Mouse (Mus musculus): ENCODE results near the gene Rcor1. TPM values are rescaled to one million over a fixed set of nuclear protein-coding genes. Genes with fewer than 3 reads are reported as not detected.
"Not testable (repeated sequence)": the region's sequence is repeated elsewhere in the genome, so short reads cannot be mapped to it uniquely, and the experiment has no call there.

The Rcor1 gene
- polyA plus RNA-seq, 1 experiment from 2014 or later = 10.0 TPM

DNA sequence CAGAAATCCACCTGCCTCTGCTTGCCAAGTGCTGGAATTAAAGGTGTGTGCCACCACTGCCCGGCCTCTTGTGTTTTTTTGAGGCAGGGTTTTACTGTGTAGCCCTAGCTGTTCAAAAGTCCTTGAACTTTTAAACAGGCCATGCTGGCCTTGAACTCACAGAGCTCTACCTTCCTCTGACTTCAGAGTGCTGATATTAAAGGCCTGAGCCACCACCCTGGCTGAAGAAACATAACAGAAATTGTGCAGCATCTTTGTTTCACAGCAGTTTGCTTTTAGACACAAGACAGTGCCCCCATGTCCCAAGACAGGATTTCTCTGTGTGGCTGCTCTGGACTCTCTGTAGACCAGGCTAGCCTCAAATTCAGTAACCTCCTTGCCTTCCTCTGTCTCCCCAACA lies 3.2 kb downstream of the Rcor1 start:
- no peak overlapping the region for H3K4me2 ChIP-seq
- H3K4me1 ChIP-seq = peaks cover 25% of the 10 kb centered on the region
- ATAC-seq (replicated peaks; ENCODE audit: low FRiP score) = no peak
- H3K4me3 ChIP-seq (replicated peaks) = no peak overlapping the region
- peaks cover 32% of the 10 kb centered on the region for H3K36me3 ChIP-seq
- H3K9me3 ChIP-seq (replicated peaks) = no peaks in the 10 kb centered on the region
- no peaks in the 10 kb centered on the region for H3K27me3 ChIP-seq
- no peak overlapping the region for H3K27ac ChIP-seq
- 88% methylated on average over 1 of the region's 1 CpGs for WGBS
- H3K9ac ChIP-seq = no peak overlapping the region

- Histone ChIP-seq H3K27ac (no peak overlapping the region), H3K9me3 (replicated peaks) (no peaks in the 10 kb centered on the region), H3K4me1 (peaks cover 16% of the 10 kb centered on the region), H3K4me2 (no peak overlapping the region), H3K27me3 (no peaks in the 10 kb centered on the region), H3K4me3 (replicated peaks) (no peak overlapping the region), H3K36me3 (peaks cover 35% of the 10 kb centered on the region), H3K9ac (no peak overlapping the region)
- no peak for ATAC-seq (replicated peaks; ENCODE audit: low FRiP score)
- WGBS = 92% methylated on average over 2 of the region's 2 CpGs
Observed at GRCm38 (mm10) chr12:111044880-111045279, 5.7 kb downstream of the Rcor1 start.

- no peak for ATAC-seq (replicated peaks; ENCODE audit: low FRiP score)
- no peak overlapping the region for H3K9ac ChIP-seq
- H3K4me3 ChIP-seq (replicated peaks) = no peak overlapping the region
- no peak overlapping the region for H3K27ac ChIP-seq
- no peaks in the 10 kb centered on the region for H3K9me3 ChIP-seq (replicated peaks)
- no peaks in the 10 kb centered on the region for H3K27me3 ChIP-seq
- H3K36me3 ChIP-seq = peaks cover 44% of the 10 kb centered on the region
- WGBS = 82% methylated on average over 1 of the region's 1 CpGs
- no peak overlapping the region for H3K4me2 ChIP-seq
- H3K4me1 ChIP-seq = peaks cover 3% of the 10 kb centered on the region; the same call in 1 of the 2 replicates
Observed at GRCm38 (mm10) chr12:111046866-111047265, 7.7 kb downstream of the Rcor1 start.

GRCm38 (mm10) chr12:111048201-111048600 lies 9.1 kb downstream of the Rcor1 start:
- Histone ChIP-seq H3K9ac (no peak overlapping the region), H3K27me3 (no peaks in the 10 kb centered on the region), H3K4me2 (no peak overlapping the region), H3K4me3 (replicated peaks) (no peak overlapping the region), H3K36me3 (peaks cover 47% of the 10 kb centered on the region), H3K27ac (no peak overlapping the region), H3K9me3 (replicated peaks) (no peaks in the 10 kb centered on the region), H3K4me1 (peaks cover 3% of the 10 kb centered on the region; the same call in 1 of the 2 replicates)
- ATAC-seq (replicated peaks; ENCODE audit: low FRiP score) = no peak
- 85% methylated on average over 2 of the region's 2 CpGs for WGBS

- no peaks in the 10 kb centered on the region for H3K9me3 ChIP-seq (replicated peaks)
- H3K36me3 ChIP-seq = peaks cover 34% of the 10 kb centered on the region
- no peak overlapping the region for H3K27ac ChIP-seq
- WGBS = 64% methylated on average over 2 of the region's 2 CpGs
- no peak overlapping the region for H3K4me3 ChIP-seq (replicated peaks)
- no peak overlapping the region for H3K4me2 ChIP-seq
- peaks cover 3% of the 10 kb centered on the region; the same call in 1 of the 2 replicates for H3K4me1 ChIP-seq
- H3K27me3 ChIP-seq = no peaks in the 10 kb centered on the region
- no peak for ATAC-seq (replicated peaks; ENCODE audit: low FRiP score)
- no peak overlapping the region for H3K9ac ChIP-seq
Observed at GRCm38 (mm10) chr12:111050256-111050655, 11.1 kb downstream of the Rcor1 start.

DNA sequence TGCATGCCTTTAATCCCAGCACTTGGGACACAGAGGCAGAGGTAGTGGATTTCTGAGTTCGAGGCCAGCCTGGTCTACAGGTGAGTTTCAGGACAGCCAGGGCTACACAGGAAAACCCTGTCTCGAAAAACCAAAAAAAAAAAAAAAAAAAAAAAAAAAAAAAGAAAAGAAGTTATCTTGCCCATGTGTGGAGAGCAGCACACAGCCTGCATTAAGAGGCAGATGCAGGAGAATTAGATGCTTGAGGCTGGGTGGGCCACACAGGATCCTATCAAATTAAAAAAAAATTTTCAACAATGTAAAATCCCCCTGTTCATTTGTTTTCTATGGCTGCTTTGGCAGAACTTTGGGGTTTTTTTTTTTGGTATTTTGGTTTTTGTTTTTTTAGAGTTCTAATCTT lies 24.2 kb downstream of the Rcor1 start:
- WGBS = 78% methylated on average over 2 of the region's 2 CpGs
- H3K9ac ChIP-seq = no peak overlapping the region
- no peaks in the 10 kb centered on the region for H3K9me3 ChIP-seq (replicated peaks)
- peaks cover 13% of the 10 kb centered on the region for H3K36me3 ChIP-seq
- H3K27me3 ChIP-seq = no peaks in the 10 kb centered on the region
- H3K4me2 ChIP-seq = no peak overlapping the region
- ATAC-seq (replicated peaks; ENCODE audit: low FRiP score) = no peak
- no peak overlapping the region for H3K27ac ChIP-seq
- H3K4me3 ChIP-seq (replicated peaks) = no peak overlapping the region
- 0 out of 2 replicates have a peak, but pooled peaks cover 2% of the 10 kb centered on the region for H3K4me1 ChIP-seq

GRCm38 (mm10) chr12:111064220-111064619 lies 25.1 kb downstream of the Rcor1 start:
- H3K36me3 ChIP-seq = peaks cover 5% of the 10 kb centered on the region
- ATAC-seq (replicated peaks; ENCODE audit: low FRiP score) = no peak
- H3K27ac ChIP-seq = no peak overlapping the region
- no peaks in the 10 kb centered on the region for H3K27me3 ChIP-seq
- H3K9ac ChIP-seq = no peak overlapping the region
- H3K9me3 ChIP-seq (replicated peaks) = no peaks in the 10 kb centered on the region
- H3K4me1 ChIP-seq = 0 out of 2 replicates have a peak, but pooled peaks cover 4% of the 10 kb centered on the region
- H3K4me3 ChIP-seq (replicated peaks) = no peak overlapping the region
- no peak overlapping the region for H3K4me2 ChIP-seq
- WGBS = 57% methylated on average over 3 of the region's 3 CpGs

GRCm38 (mm10) chr12:111065330-111065729 lies 26.2 kb downstream of the Rcor1 start:
- 88% methylated on average over 5 of the region's 5 CpGs for WGBS
- H3K27me3 ChIP-seq = no peaks in the 10 kb centered on the region
- 0 out of 2 replicates have a peak, but pooled peaks cover 4% of the 10 kb centered on the region for H3K4me1 ChIP-seq
- no peak overlapping the region for H3K27ac ChIP-seq
- H3K9me3 ChIP-seq (replicated peaks) = no peaks in the 10 kb centered on the region
- ATAC-seq (replicated peaks; ENCODE audit: low FRiP score) = no peak
- no peak overlapping the region for H3K9ac ChIP-seq
- no peak overlapping the region for H3K4me2 ChIP-seq
- peaks cover 5% of the 10 kb centered on the region; the same call in 1 of the 2 replicates for H3K36me3 ChIP-seq
- no peak overlapping the region for H3K4me3 ChIP-seq (replicated peaks)

DNA sequence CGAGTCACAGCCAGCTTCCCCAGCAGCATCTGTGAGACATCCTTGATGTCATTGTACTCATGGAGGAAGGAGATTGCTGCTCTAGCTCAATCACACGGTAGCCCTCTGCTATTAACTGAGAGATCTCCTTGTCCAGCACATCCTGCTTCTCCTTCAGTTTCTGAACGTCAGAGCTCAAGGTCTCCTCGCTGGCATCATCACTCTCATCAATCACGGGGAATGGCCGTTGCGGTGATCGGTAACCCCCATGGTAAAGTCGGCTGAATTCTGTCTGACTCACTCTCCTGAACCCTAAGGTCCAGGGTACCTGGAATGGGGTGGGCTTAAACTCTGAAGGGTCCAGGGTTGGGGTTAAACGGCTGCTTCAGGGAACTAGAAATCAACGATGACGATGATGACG lies 28.7 kb downstream of the Rcor1 start:
- 84% methylated on average over 13 of the region's 13 CpGs for WGBS
- no peak overlapping the region for H3K9ac ChIP-seq
- peaks cover 20% of the 10 kb centered on the region for H3K4me1 ChIP-seq
- ATAC-seq (replicated peaks; ENCODE audit: low FRiP score) = no peak
- H3K9me3 ChIP-seq (replicated peaks) = no peaks in the 10 kb centered on the region
- no peak overlapping the region for H3K4me2 ChIP-seq
- H3K36me3 ChIP-seq = peaks cover 9% of the 10 kb centered on the region; the same call in 1 of the 2 replicates
- no peak overlapping the region for H3K4me3 ChIP-seq (replicated peaks)
- no peak overlapping the region for H3K27ac ChIP-seq
- no peaks in the 10 kb centered on the region for H3K27me3 ChIP-seq

DNA sequence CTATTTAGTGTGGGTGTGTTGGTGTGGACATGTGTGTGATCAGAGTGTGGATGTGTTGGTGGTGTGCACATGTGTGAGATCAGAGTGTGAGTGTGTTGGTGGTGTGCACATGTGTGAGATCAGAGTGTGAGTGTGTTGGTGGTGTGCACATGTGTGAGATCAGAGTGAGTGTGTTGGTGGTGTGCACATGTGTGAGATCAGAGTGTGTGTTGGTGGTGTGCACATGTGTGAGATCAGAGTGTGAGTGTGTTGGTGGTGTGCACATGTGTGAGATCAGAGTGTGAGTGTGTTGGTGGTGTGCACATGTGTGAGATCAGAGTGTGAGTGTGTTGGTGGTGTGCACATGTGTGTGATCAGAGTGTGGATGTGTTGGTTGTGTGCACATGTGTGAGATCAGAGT lies 30.1 kb downstream of the Rcor1 start:
- H3K27me3 ChIP-seq; ATAC-seq (replicated peaks; ENCODE audit: low FRiP score); H3K9me3 ChIP-seq (replicated peaks); H3K4me2 ChIP-seq; H3K27ac ChIP-seq; H3K36me3 ChIP-seq; H3K9ac ChIP-seq; H3K4me3 ChIP-seq (replicated peaks): not testable (repeated sequence)
- H3K4me1 ChIP-seq = peaks cover 18% of the 10 kb centered on the region

- H3K27ac ChIP-seq = peak overlapping the region; percentile 82; the same call in 1 of the 2 replicates
Observed at GRCm38 (mm10) chr12:111071009-111071408, 31.9 kb downstream of the Rcor1 start.

DNA sequence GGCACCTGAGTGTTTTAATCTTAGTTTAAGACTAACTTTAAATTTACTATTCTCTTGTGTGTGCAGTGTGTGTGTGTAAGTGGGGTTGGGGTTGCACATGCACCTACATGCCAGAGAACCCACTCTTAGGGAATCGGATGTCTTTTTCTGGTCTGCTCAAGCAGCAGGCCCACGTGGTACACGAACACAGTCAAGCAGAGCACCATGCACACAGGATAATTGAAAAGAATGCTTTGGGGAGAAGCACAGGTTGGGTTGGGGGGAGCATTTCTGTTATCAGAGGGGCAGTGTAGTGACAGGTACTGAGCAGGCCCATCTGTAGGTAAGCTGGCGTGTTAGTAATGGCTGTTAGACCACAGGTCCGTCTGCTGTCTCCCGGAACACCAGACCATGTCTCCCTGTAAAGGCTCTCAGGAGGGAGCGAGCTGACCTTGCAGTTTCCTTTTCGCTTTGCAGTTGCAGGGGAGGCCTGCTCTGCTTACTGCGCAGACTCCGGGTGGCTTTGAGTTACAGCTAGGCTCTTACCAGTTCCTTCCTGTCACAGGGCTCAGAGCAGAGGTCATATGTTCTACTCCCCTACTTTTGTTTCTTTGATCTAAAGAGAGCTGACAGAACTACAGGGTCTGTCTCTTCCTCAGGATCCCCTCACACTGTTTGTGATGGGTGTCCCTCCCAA lies 32.5 kb downstream of the Rcor1 start:
- no peak overlapping the region for H3K4me3 ChIP-seq (replicated peaks)
- peak overlapping the region; percentile 82 for H3K27ac ChIP-seq
- no peaks in the 10 kb centered on the region for H3K9me3 ChIP-seq (replicated peaks)
- no peaks in the 10 kb centered on the region for H3K27me3 ChIP-seq
- peak; percentile 74 for ATAC-seq (replicated peaks; ENCODE audit: low FRiP score)
- WGBS = 31% methylated on average over 10 of the region's 10 CpGs
- H3K4me2 ChIP-seq = peak overlapping the region; percentile 34
- peaks cover 23% of the 10 kb centered on the region for H3K4me1 ChIP-seq
- H3K36me3 ChIP-seq = peaks cover 9% of the 10 kb centered on the region; the same call in 1 of the 2 replicates
- no peak overlapping the region for H3K9ac ChIP-seq

More at GRCm38 (mm10) chr12:111071009-111071408, 31.9 kb downstream of the Rcor1 start:
- 64% methylated on average over 5 of the region's 5 CpGs for WGBS
- no peaks in the 10 kb centered on the region for H3K27me3 ChIP-seq
- ATAC-seq (replicated peaks; ENCODE audit: low FRiP score) = no peak
- no peak overlapping the region for H3K9ac ChIP-seq
- no peak overlapping the region; the same call in 1 of the 2 replicates for H3K4me2 ChIP-seq
- H3K4me3 ChIP-seq (replicated peaks) = no peak overlapping the region
- peaks cover 9% of the 10 kb centered on the region; the same call in 1 of the 2 replicates for H3K36me3 ChIP-seq
- peaks cover 18% of the 10 kb centered on the region for H3K4me1 ChIP-seq
- no peaks in the 10 kb centered on the region for H3K9me3 ChIP-seq (replicated peaks)

Measured in kidney, embryonic 15.5 days (tissue).